Mouse (Mus musculus): Measurements from ENCODE around the gene Gpr153. TPM values are rescaled to one million over a fixed set of nuclear protein-coding genes. Genes with fewer than 3 reads are reported as not detected.
A peak's percentile ranks its signal among the peaks of the same experiment; 100 is the strongest.

Gene Gpr153
- polyA plus RNA-seq, 1 experiment from 2014 or later: 14.0 TPM

- DNase-seq (no peak), ATAC-seq (ENCODE audit: low FRiP score, low TSS enrichment) (no peak)
- Histone ChIP-seq H3K27ac (replicated peaks; ENCODE audit: low read depth, low read length) (no peak overlapping the region), H3K9me3 (ENCODE audit: control insufficient read depth, low read length) (no peaks in the 10 kb centered on the region), H3K36me3 (ENCODE audit: control insufficient read depth, insufficient read depth, low read length) (peaks cover 41% of the 10 kb centered on the region), H3K9ac (replicated peaks; ENCODE audit: low read length) (no peak overlapping the region), H3K4me1 (ENCODE audit: control insufficient read depth, insufficient read depth, low read length) (no peaks in the 10 kb centered on the region), H3K27me3 (ENCODE audit: control insufficient read depth, insufficient read depth, low read length) (peaks cover 25% of the 10 kb centered on the region), H3K4me3 (replicated peaks; ENCODE audit: low read depth, low read length) (no peak overlapping the region), H3K4me2 (ENCODE audit: low read length) (no peak overlapping the region)
- WGBS: 80% methylated on average over 9 of the region's 9 CpGs
These were observed 33.5 kb downstream of the Gpr153 start for GRCm38 (mm10) chr4:152307542-152307941.

- peaks cover 6% of the 10 kb centered on the region; the same call in 1 of the 2 replicates for H3K4me1 ChIP-seq (ENCODE audit: control insufficient read depth, insufficient read depth, low read length)
- H3K9me3 ChIP-seq (ENCODE audit: control insufficient read depth, low read length): no peaks in the 10 kb centered on the region
- H3K4me3 ChIP-seq (replicated peaks; ENCODE audit: low read depth, low read length): peak overlapping the region; percentile 38; the same call in 1 of the 2 replicates
- WGBS: 2% methylated on average over 14 of the region's 14 CpGs
- H3K4me2 ChIP-seq (ENCODE audit: low read length): peak overlapping the region; percentile 63
- DNase-seq (no peak), ATAC-seq (ENCODE audit: low FRiP score, low TSS enrichment) (no peak)
- H3K27me3 ChIP-seq (ENCODE audit: control insufficient read depth, insufficient read depth, low read length): peaks cover 71% of the 10 kb centered on the region
- H3K27ac ChIP-seq (replicated peaks; ENCODE audit: low read depth, low read length): no peak overlapping the region
- H3K36me3 ChIP-seq (ENCODE audit: control insufficient read depth, insufficient read depth, low read length): 0 out of 2 replicates have a peak, but pooled peaks cover 8% of the 10 kb centered on the region
- H3K9ac ChIP-seq (replicated peaks; ENCODE audit: low read length): 0 out of 2 replicates have a peak overlapping the region, but pooled peaks have one; percentile 9
These were observed 38.2 kb downstream of the Gpr153 start for GRCm38 (mm10) chr4:152312186-152312585.

GRCm38 (mm10) chr4:152313211-152313632 lies 39.2 kb downstream of the Gpr153 start:
- Histone ChIP-seq H3K9me3 (ENCODE audit: control insufficient read depth, low read length) (no peaks in the 10 kb centered on the region), H3K9ac (replicated peaks; ENCODE audit: low read length) (peak overlapping the region; percentile 49), H3K4me3 (replicated peaks; ENCODE audit: low read depth, low read length) (peak overlapping the region; percentile 38), H3K36me3 (ENCODE audit: control insufficient read depth, insufficient read depth, low read length) (0 out of 2 replicates have a peak, but pooled peaks cover 6% of the 10 kb centered on the region), H3K4me1 (ENCODE audit: control insufficient read depth, insufficient read depth, low read length) (peaks cover 6% of the 10 kb centered on the region; the same call in 1 of the 2 replicates), H3K4me2 (ENCODE audit: low read length) (peak overlapping the region; percentile 63), H3K27ac (replicated peaks; ENCODE audit: low read depth, low read length) (no peak overlapping the region), H3K27me3 (ENCODE audit: control insufficient read depth, insufficient read depth, low read length) (peaks cover 81% of the 10 kb centered on the region)
- ATAC-seq (ENCODE audit: low FRiP score, low TSS enrichment) (peak; percentile 38; the same call in 1 of the 2 replicates), DNase-seq (peak; percentile 73)
- WGBS: 1% methylated on average over 29 of the region's 29 CpGs

GRCm38 (mm10) chr4:152313934-152314333 lies 39.9 kb downstream of the Gpr153 start:
- H3K4me3 ChIP-seq (replicated peaks; ENCODE audit: low read depth, low read length): peak overlapping the region; percentile 38
- DNase-seq (peak; percentile 76), ATAC-seq (ENCODE audit: low FRiP score, low TSS enrichment) (peak; percentile 51; the same call in 1 of the 2 replicates)
- H3K27ac ChIP-seq (replicated peaks; ENCODE audit: low read depth, low read length): no peak overlapping the region
- H3K27me3 ChIP-seq (ENCODE audit: control insufficient read depth, insufficient read depth, low read length): peaks cover 88% of the 10 kb centered on the region
- H3K9me3 ChIP-seq (ENCODE audit: control insufficient read depth, low read length): no peaks in the 10 kb centered on the region
- peak overlapping the region; percentile 49; the same call in 1 of the 2 replicates for H3K9ac ChIP-seq (replicated peaks; ENCODE audit: low read length)
- 0 out of 2 replicates have a peak, but pooled peaks cover 3% of the 10 kb centered on the region for H3K36me3 ChIP-seq (ENCODE audit: control insufficient read depth, insufficient read depth, low read length)
- H3K4me1 ChIP-seq (ENCODE audit: control insufficient read depth, insufficient read depth, low read length): peaks cover 6% of the 10 kb centered on the region; the same call in 1 of the 2 replicates
- H3K4me2 ChIP-seq (ENCODE audit: low read length): peak overlapping the region; percentile 63

- Histone ChIP-seq H3K4me3 (replicated peaks; ENCODE audit: low read depth, low read length) (peak overlapping the region; percentile 31), H3K27me3 (ENCODE audit: control insufficient read depth, insufficient read depth, low read length) (peaks cover 82% of the 10 kb centered on the region), H3K4me1 (ENCODE audit: control insufficient read depth, insufficient read depth, low read length) (peaks cover 6% of the 10 kb centered on the region; the same call in 1 of the 2 replicates), H3K9ac (replicated peaks; ENCODE audit: low read length) (no peak overlapping the region), H3K27ac (replicated peaks; ENCODE audit: low read depth, low read length) (no peak overlapping the region), H3K9me3 (ENCODE audit: control insufficient read depth, low read length) (no peaks in the 10 kb centered on the region), H3K4me2 (ENCODE audit: low read length) (peak overlapping the region; percentile 54), H3K36me3 (ENCODE audit: control insufficient read depth, insufficient read depth, low read length) (no peaks in the 10 kb centered on the region)
- ATAC-seq (ENCODE audit: low FRiP score, low TSS enrichment): no peak
- DNase-seq: peak; percentile 59
- under 1% methylated on average over 43 of the region's 43 CpGs for WGBS
These were observed 41.6 kb downstream of the Gpr153 start for GRCm38 (mm10) chr4:152315498-152316213.

GRCm38 (mm10) chr4:152317631-152318033 lies 43.6 kb downstream of the Gpr153 start:
- WGBS: 91% methylated on average over 6 of the region's 6 CpGs
- Histone ChIP-seq H3K4me2 (ENCODE audit: low read length) (no peak overlapping the region), H3K36me3 (ENCODE audit: control insufficient read depth, insufficient read depth, low read length) (no peaks in the 10 kb centered on the region), H3K4me1 (ENCODE audit: control insufficient read depth, insufficient read depth, low read length) (peaks cover 6% of the 10 kb centered on the region; the same call in 1 of the 2 replicates), H3K27ac (replicated peaks; ENCODE audit: low read depth, low read length) (no peak overlapping the region), H3K4me3 (replicated peaks; ENCODE audit: low read depth, low read length) (no peak overlapping the region), H3K9ac (replicated peaks; ENCODE audit: low read length) (no peak overlapping the region), H3K27me3 (ENCODE audit: control insufficient read depth, insufficient read depth, low read length) (peaks cover 64% of the 10 kb centered on the region), H3K9me3 (ENCODE audit: control insufficient read depth, low read length) (no peaks in the 10 kb centered on the region)
- ATAC-seq (ENCODE audit: low FRiP score, low TSS enrichment): no peak
- no peak for DNase-seq

GRCm38 (mm10) chr4:152318517-152319234 lies 44.6 kb downstream of the Gpr153 start, which contains the start of gene Rnf207:
Gene Rnf207 (minus strand): TSS chr4:152318993.
- 2% methylated on average over 26 of the region's 26 CpGs for WGBS
- Histone ChIP-seq H3K4me3 (replicated peaks; ENCODE audit: low read depth, low read length) (0 out of 2 replicates have a peak within 1 kb of the TSS, but pooled peaks have one; percentile 1), H3K27ac (replicated peaks; ENCODE audit: low read depth, low read length) (no peak within 1 kb of the TSS), H3K36me3 (ENCODE audit: control insufficient read depth, insufficient read depth, low read length) (no peaks in the 10 kb centered on the region), H3K27me3 (ENCODE audit: control insufficient read depth, insufficient read depth, low read length) (peaks cover 53% of the 10 kb centered on the region), H3K9ac (replicated peaks; ENCODE audit: low read length) (no peak within 1 kb of the TSS), H3K4me1 (ENCODE audit: control insufficient read depth, insufficient read depth, low read length) (peaks cover under 1% of the 10 kb centered on the region; the same call in 1 of the 2 replicates), H3K4me2 (ENCODE audit: low read length) (peak within 1 kb of the TSS; percentile 38; the same call in 1 of the 2 replicates), H3K9me3 (ENCODE audit: control insufficient read depth, low read length) (no peaks in the 10 kb centered on the region)
- ATAC-seq (ENCODE audit: low FRiP score, low TSS enrichment): no peak
- DNase-seq: peak; percentile 60

GRCm38 (mm10) chr4:152321464-152321863 lies 47.4 kb downstream of the Gpr153 start:
- 55% methylated on average over 5 of the region's 5 CpGs for WGBS
- no peak overlapping the region for H3K4me2 ChIP-seq (ENCODE audit: low read length)
- ATAC-seq (ENCODE audit: low FRiP score, low TSS enrichment) (no peak), DNase-seq (no peak)
- no peaks in the 10 kb centered on the region for H3K4me1 ChIP-seq (ENCODE audit: control insufficient read depth, insufficient read depth, low read length)
- no peak overlapping the region for H3K9ac ChIP-seq (replicated peaks; ENCODE audit: low read length)
- H3K36me3 ChIP-seq (ENCODE audit: control insufficient read depth, insufficient read depth, low read length): no peaks in the 10 kb centered on the region
- H3K27ac ChIP-seq (replicated peaks; ENCODE audit: low read depth, low read length): no peak overlapping the region
- H3K9me3 ChIP-seq (ENCODE audit: control insufficient read depth, low read length): no peaks in the 10 kb centered on the region
- no peak overlapping the region for H3K4me3 ChIP-seq (replicated peaks; ENCODE audit: low read depth, low read length)
- peaks cover 25% of the 10 kb centered on the region for H3K27me3 ChIP-seq (ENCODE audit: control insufficient read depth, insufficient read depth, low read length)
